Mouse (Mus musculus): Measurements from ENCODE around the gene Lyve1. TPM values are rescaled to one million over a fixed set of nuclear protein-coding genes. Genes with fewer than 3 reads are reported as not detected.
A peak's percentile ranks its signal among the peaks of the same experiment; 100 is the strongest.

The Lyve1 gene
- total RNA-seq, 2 experiments from 2014 or later: 0.66 to 2.5 TPM

DNA sequence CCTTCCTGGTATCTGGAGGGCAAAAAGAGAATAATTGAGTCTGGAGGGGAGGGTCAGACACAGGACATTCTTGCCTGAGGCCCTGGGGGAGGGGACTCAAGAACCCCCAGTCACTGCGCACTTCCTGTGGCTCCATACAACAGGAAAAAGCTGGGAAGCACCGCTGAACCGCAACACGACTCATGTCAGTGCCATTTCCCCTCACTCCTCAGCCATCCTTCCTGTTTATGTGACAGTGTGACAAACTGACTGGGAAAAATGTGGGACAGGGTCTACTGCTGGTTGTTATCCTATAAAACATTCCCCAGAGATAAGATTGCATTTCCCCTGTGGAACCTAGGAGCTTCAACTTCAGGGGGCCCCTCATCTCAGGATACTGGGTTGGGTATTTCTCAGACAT is 13.9 kb upstream of the Lyve1 start:
- TF ChIP-seq CTCF (conservative IDR thresholded peaks at IDR 0.05): no peak
- DNase-seq (ENCODE audit: low spot score in 2 of 2): no peak
- Histone ChIP-seq H3K27ac (no peak overlapping the region), H3K4me3 (no peak overlapping the region)

DNA sequence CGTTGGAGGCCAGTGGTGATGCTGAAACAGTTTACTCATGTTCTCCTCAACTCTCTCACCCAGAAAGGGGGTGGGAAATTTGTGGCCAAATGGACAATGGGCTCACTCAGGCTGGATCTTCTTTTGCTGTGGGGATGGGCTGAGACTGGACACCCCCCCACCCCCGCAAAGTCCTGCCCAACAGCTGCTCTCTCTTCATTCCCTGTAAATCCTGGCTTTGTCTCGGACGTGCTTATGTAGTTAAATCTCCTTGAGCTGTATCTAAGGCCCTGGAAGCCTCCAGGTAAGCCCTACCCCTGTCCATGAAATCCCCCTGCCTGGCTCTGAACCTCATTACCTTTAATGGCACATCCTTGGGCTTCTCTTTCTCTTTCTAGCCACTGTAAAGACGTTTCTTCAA is 5.8 kb upstream of the Lyve1 start:
- no peak for TF ChIP-seq CTCF (conservative IDR thresholded peaks at IDR 0.05)
- no peak for DNase-seq (ENCODE audit: low spot score in 2 of 2)
- H3K4me3 ChIP-seq: no peak overlapping the region
- H3K27ac ChIP-seq: no peak overlapping the region

DNA sequence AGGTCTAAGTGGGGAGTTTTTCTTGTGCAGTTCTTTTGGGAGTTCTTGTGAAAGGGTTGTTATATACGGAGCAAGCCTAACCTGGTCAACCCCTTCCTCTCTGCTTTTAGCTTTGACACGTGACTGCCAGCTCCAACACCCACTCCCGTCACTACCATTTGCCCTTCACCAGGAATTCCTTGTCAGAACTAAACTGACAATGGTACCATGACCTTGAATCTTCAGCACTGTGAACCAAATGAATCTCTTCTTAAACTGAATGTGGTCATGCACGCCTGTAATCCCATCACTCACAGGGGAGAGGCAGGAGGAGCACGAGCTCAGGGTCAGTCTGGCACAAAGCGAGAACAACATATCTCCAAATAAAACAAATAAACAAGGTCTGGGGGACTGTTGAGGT is 4.1 kb upstream of the Lyve1 start:
- no peak for DNase-seq (ENCODE audit: low spot score in 2 of 2)
- Histone ChIP-seq H3K4me3 (no peak overlapping the region), H3K27ac (no peak overlapping the region)
- TF ChIP-seq CTCF (conservative IDR thresholded peaks at IDR 0.05): no peak

- no peak for TF ChIP-seq CTCF (conservative IDR thresholded peaks at IDR 0.05)
- H3K27ac ChIP-seq: no peak overlapping the region
- no peak overlapping the region for H3K4me3 ChIP-seq
- DNase-seq (ENCODE audit: low spot score in 2 of 2): no peak
These were observed 3.0 kb upstream of the Lyve1 start for GRCm38 (mm10) chr7:110866021-110866420.

GRCm38 (mm10) chr7:110865570-110865969 is 2.5 kb upstream of the Lyve1 start:
- TF ChIP-seq CTCF (conservative IDR thresholded peaks at IDR 0.05): no peak
- Histone ChIP-seq H3K27ac (no peak overlapping the region), H3K4me3 (no peak overlapping the region)
- no peak for DNase-seq (ENCODE audit: low spot score in 2 of 2)

DNA sequence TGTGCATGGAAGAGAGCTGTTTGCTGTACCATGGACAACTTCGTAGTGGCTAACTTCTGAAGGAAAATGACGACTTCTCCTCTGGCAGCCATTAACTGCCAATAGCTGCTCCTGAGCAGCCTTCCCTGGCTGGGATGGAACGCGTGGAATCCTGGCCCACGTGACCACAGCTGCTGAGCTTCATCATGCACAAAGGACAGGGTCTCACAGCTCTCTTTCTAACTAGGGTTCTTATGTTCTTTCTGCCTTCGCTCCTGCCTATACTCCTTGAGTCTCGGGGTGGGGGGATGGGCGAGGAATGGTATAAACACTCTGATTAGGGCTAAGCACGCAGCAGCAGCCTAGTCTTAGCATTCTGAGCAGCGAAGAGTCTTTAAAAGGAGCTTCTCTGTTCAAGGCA is 2.0 kb upstream of the Lyve1 start:
- Histone ChIP-seq H3K27ac (no peak overlapping the region), H3K4me3 (no peak overlapping the region)
- no peak for DNase-seq (ENCODE audit: low spot score in 2 of 2)
- TF ChIP-seq CTCF (conservative IDR thresholded peaks at IDR 0.05): no peak

GRCm38 (mm10) chr7:110860129-110860528 is 2.9 kb downstream of the Lyve1 start:
- no peak for TF ChIP-seq CTCF (conservative IDR thresholded peaks at IDR 0.05)
- H3K4me3 ChIP-seq: no peak overlapping the region
- no peak for DNase-seq (ENCODE audit: low spot score in 2 of 2)
- H3K27ac ChIP-seq: no peak overlapping the region

- DNase-seq (ENCODE audit: low spot score in 2 of 2): no peak
- H3K27ac ChIP-seq: peak overlapping the region; percentile 91
- no peak for TF ChIP-seq CTCF (conservative IDR thresholded peaks at IDR 0.05)
These were observed 7.4 kb downstream of the Lyve1 start for GRCm38 (mm10) chr7:110855604-110856003.

DNA sequence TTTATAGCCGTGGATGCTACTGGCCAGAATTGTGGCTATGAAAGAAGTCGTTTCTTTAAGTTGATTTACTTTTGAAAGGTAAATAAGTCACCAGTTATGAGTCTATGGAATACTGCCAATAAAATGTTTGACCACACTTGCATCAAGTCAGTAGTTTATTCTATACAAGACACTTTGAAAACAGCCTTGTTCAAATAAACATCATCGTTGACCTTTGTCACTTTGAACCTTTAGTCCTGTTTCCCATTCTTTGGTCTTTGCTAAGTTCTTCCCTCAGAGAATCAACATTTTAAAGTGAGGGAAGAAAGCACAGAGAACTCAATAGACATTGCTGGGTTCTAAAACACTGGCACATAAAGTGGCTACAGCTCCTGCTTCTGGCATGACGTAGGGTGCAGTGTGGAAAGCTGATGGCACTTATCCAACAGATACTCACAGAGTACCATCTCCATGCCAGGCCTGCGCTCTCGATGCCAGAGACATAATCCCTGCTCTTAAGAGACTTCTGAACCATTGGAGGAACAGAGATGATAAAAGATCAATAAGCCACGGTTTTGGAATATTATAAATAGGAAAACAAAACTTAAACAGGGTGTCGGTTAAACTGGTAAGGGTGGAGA is 8.0 kb downstream of the Lyve1 start:
- peak in 1 of 2 experiments; percentile 19 for DNase-seq (ENCODE audit: low spot score in 2 of 2)
- TF ChIP-seq CTCF (conservative IDR thresholded peaks at IDR 0.05): no peak
- Histone ChIP-seq H3K27ac (peak overlapping the region; percentile 91), H3K4me3 (no peak overlapping the region)

More at GRCm38 (mm10) chr7:110855604-110856003, 7.4 kb downstream of the Lyve1 start:
- H3K4me3 ChIP-seq: no peak overlapping the region

- Histone ChIP-seq H3K4me3 (no peak overlapping the region; the same call in 1 of the 2 replicates), H3K27ac (peak overlapping the region; percentile 91)
- peak; percentile 24 to 52 for DNase-seq (ENCODE audit: low spot score in 2 of 2)
- no peak for TF ChIP-seq CTCF (conservative IDR thresholded peaks at IDR 0.05)
These were observed 8.5 kb downstream of the Lyve1 start for GRCm38 (mm10) chr7:110854519-110854918.

- peak overlapping the region; percentile 91 for H3K27ac ChIP-seq
- no peak for DNase-seq (ENCODE audit: low spot score in 2 of 2)
- no peak overlapping the region for H3K4me3 ChIP-seq
- TF ChIP-seq CTCF (conservative IDR thresholded peaks at IDR 0.05): no peak
These were observed 9.4 kb downstream of the Lyve1 start for GRCm38 (mm10) chr7:110853611-110854010.

DNA sequence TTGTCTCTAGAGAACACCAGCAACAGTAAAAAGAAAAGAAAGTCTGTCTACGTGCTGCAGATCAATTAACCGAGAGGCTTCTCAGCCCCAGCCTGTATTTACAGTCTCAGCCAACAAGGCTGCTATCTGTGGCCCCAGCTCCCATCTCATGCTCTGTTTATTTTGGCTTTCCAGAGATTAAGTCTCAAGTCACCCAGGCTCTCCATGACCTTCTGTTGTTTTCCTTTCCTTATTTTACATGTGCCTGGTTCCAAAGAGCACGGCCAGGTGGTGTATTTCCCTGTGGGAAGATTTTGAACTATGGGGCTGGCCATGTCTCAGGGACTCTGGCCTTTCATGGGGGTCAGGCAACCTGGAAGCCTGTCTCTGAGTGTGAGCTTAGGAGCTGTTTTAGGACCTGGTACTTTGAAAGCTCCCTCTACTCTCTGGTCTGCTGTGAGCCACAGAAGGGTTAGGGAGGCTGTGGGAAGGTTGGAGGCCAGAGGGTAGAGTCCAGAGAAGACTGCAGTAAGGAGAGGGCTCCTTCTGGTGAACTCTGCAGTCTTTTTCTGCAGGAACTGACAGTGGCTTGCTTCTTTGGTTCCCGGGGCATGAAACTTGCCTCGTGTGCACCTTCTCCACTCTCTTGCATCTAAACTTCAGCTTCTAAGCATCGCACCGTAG is 11.4 kb downstream of the Lyve1 start:
- no peak for TF ChIP-seq CTCF (conservative IDR thresholded peaks at IDR 0.05)

GRCm38 (mm10) chr7:110848371-110848770 is 14.7 kb downstream of the Lyve1 start:
- TF ChIP-seq CTCF (conservative IDR thresholded peaks at IDR 0.05): no peak
- H3K4me3 ChIP-seq: no peak overlapping the region
- H3K27ac ChIP-seq: no peak overlapping the region
- DNase-seq (ENCODE audit: low spot score in 2 of 2): no peak

More for the DNA sequence above, 11.4 kb downstream of the Lyve1 start:
- Histone ChIP-seq H3K27ac (no peak overlapping the region), H3K4me3 (no peak overlapping the region)
- no peak for DNase-seq (ENCODE audit: low spot score in 2 of 2)

DNA sequence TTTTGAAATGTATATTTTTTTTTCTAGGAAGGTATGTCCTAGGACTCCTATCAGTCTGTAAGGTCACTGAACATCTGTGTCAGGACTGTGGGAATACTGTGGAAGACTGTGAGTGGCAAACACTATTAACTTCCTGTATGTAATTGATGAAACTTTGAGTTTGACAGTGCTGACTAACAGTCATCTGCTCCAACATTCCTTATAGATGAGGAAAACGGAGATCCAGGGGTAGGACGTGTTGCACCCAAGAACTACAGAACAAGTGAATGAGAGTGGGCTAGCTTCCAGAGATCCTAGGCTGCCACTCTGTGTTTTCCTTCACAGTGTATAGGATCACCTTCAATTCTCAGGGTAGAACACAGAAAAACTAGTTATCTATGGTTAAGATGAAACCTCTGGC is 15.7 kb downstream of the Lyve1 start:
- DNase-seq (ENCODE audit: low spot score in 2 of 2): no peak
- TF ChIP-seq CTCF (conservative IDR thresholded peaks at IDR 0.05): no peak
- no peak overlapping the region for H3K4me3 ChIP-seq
- no peak overlapping the region for H3K27ac ChIP-seq

Measured in layer of hippocampus, adult 2 months (tissue).